Comparison of ENCODE assay signal across 8 mouse cellular contexts in the genomic region with DNA sequence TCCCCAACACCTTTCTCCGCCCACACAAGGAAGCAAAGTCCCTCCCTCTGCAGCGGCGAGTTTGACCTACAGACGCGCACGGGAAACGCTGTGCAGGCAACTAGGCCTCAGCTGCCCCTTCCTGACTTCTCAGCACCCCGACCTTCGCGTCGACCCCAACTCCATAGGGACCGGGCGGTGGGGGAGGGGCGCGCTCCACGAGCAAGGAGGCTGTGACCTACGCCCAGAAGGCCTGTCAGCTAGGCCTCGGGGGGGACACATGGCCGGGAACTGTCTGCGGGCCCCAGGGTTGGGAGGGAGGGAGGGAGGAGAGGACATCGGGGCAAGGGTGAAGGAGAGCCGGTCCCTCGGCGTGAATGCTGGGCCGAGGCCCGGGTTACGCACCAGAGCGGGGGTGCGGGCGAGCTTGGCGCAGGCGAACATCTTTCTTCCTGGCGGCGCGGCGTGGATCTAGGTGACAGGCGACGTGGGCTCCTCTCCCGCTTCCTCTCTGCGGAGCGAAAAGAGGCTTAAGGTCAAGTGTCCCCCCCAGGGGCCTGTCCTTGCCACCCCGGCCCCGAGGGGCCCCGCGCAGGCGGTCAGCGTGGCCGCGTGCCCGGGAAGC. TPM values are rescaled to one million over a fixed set of nuclear protein-coding genes. Genes with fewer than 3 reads are reported as not detected.
DNase-seq lines count a peak whose midpoint lies in the region; ATAC-seq lines count a peak whose summit lies in the region.

No protein-coding gene starts in this region.

- H3K36me3 ChIP-seq in hindbrain, embryonic 12.5 days: peaks cover 28% of the 10 kb centered on the region

- ATAC-seq in hindbrain, embryonic 12.5 days (ENCODE audit: low FRiP score): no peak; the same call in none of the 2 replicates

- H3K4me1 ChIP-seq in hindbrain, embryonic 12.5 days: peaks cover 7% of the 10 kb centered on the region; the same call in 1 of the 2 replicates

- peak overlapping the region; percentile 87 for H3K4me2 ChIP-seq in hindbrain, embryonic 12.5 days (replicated peaks)

- H3K4me3 ChIP-seq in hindbrain, embryonic 12.5 days: peak overlapping the region; percentile 97

- H3K9ac ChIP-seq in hindbrain, embryonic 12.5 days: peak overlapping the region; percentile 98

- no peaks in the 10 kb centered on the region for H3K27me3 ChIP-seq in hindbrain, embryonic 12.5 days

- DNase-seq in NIH3T3 (ENCODE audit: low read depth): peak; percentile 66
- peak; percentile 79 to 81 for DNase-seq in cerebellum, postnatal 10 days
- peak; percentile 29 to 35 for DNase-seq in frontal cortex, postnatal 14 days (ENCODE audit: low spot score in 2 of 2)
- peak; percentile 32 for DNase-seq in left cerebral cortex, adult 11 months (ENCODE audit: low spot score)
- DNase-seq in lung, postnatal 4 days: peak; percentile 58 to 64
- peak; percentile 46 for DNase-seq in right cerebral cortex, adult 18-20 months
- DNase-seq in urinary bladder, postnatal 14 days (ENCODE audit: low spot score): peak; percentile 49

- peak overlapping the region; percentile 91 for H3K27ac ChIP-seq in hindbrain, embryonic 12.5 days

- H3K9me3 ChIP-seq in hindbrain, embryonic 12.5 days (replicated peaks): no peaks in the 10 kb centered on the region

- whole genome bisulfite sequencing in hindbrain, embryonic 12.5 days: under 1% methylated on average over 43 of the region's 50 CpGs

RNA-seq across cellular contexts. Expression of gene Atp5g3, which starts 0.5 kb away (rescaled TPM):
- 652 and 788 TPM in 2 replicates for polyA plus RNA-seq in hindbrain, embryonic 12.5 days (2016; fragmentation: Nextera tagmentation; extraction: Ambion mirVana)

RNA-seq across cellular contexts. Expression of gene Atf2, which starts 18.2 kb away (rescaled TPM):
- polyA plus RNA-seq in hindbrain, embryonic 12.5 days (2016; fragmentation: Nextera tagmentation; extraction: Ambion mirVana): 108 and 114 TPM in 2 replicates
